ENCODE assay signal across 22 mouse cellular contexts in the genomic region with DNA sequence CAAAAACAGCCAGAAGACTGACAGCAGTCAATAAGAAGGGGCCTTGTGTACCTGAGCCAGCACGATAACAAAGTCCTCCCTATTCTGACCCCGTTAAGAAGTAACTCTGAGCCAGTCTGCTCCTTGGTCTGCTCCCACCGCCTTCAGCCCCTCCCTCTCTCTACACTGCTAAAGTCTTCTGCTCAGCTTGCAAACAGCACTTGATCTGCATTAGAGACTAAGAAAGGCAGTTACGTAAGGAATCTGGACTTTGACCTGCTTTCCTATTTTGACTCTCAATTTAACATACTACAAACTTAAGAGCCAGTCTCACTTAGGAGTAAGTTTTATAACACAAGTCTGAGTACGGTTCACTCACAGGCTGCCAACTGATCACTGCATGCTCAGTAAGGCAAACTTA. TPM values are rescaled to one million over a fixed set of nuclear protein-coding genes. Genes with fewer than 3 reads are reported as not detected.
DNase-seq lines count a peak whose midpoint lies in the region; ATAC-seq and TF ChIP-seq lines count a peak whose summit lies in the region.
"Had no signal": no experiment of that assay in that cellular context is flagged by ENCODE, and none has a peak within 500 bp of the region (broad histone marks: within the 10 kb centered on the region; RNA-seq: fewer than 3 reads in every experiment).

No protein-coding gene starts in this region.

- no peak overlapping the region for H3K4me3 ChIP-seq in lung, postnatal 0 days (ENCODE audit: low read depth, low read length)
- no peak overlapping the region for H3K4me3 ChIP-seq in kidney, adult 2 months (ENCODE audit: insufficient read depth, low read depth, low read length)
- H3K4me3 ChIP-seq in hindbrain, embryonic 12.5 days = no peak overlapping the region
- H3K4me3 ChIP-seq: embryonic facial prominence, embryonic 12.5 days; heart, embryonic 15.5 days; hindbrain, embryonic 10.5 days; limb, embryonic 13.5 days; midbrain, embryonic 12.5 days; myocyte had no signal

- no peak for TF ChIP-seq EP300 in lung, postnatal 0 days (IDR thresholded peaks at IDR 0.05)

- H3K4me1 ChIP-seq in lung, postnatal 0 days (ENCODE audit: insufficient read depth, low read depth, low read length) = no peaks in the 10 kb centered on the region
- peaks cover 4% of the 10 kb centered on the region; the same call in 1 of the 2 replicates for H3K4me1 ChIP-seq in kidney, adult 2 months (ENCODE audit: control insufficient read depth, insufficient read depth, low read length)
- no peaks in the 10 kb centered on the region for H3K4me1 ChIP-seq in hindbrain, embryonic 12.5 days
- H3K4me1 ChIP-seq: embryonic facial prominence, embryonic 12.5 days; heart, embryonic 15.5 days; hindbrain, embryonic 10.5 days; midbrain, embryonic 12.5 days had no signal

- no peak overlapping the region for H3K9ac ChIP-seq in lung, postnatal 0 days (replicated peaks; ENCODE audit: low read depth)
- no peak overlapping the region for H3K9ac ChIP-seq in hindbrain, embryonic 12.5 days
- H3K9ac ChIP-seq: embryonic facial prominence, embryonic 12.5 days; heart, embryonic 15.5 days; limb, embryonic 13.5 days; midbrain, embryonic 12.5 days had no signal

- ATAC-seq in lung, postnatal 0 days = no peak
- ATAC-seq in hindbrain, embryonic 12.5 days (ENCODE audit: low FRiP score) = no peak
- ATAC-seq: activated CD4-positive, CD25-positive, alpha-beta regulatory T cell, adult 4 months; forebrain, embryonic 16.5 days had no signal

- peaks cover 11% of the 10 kb centered on the region for H3K36me3 ChIP-seq in lung, postnatal 0 days (ENCODE audit: insufficient read depth, low read length)
- H3K36me3 ChIP-seq in kidney, adult 2 months (ENCODE audit: control insufficient read depth, insufficient read depth, low read length) = peaks cover 10% of the 10 kb centered on the region
- peaks cover 54% of the 10 kb centered on the region for H3K36me3 ChIP-seq in hindbrain, embryonic 12.5 days

- no peak overlapping the region for H3K4me2 ChIP-seq in lung, postnatal 0 days (replicated peaks; ENCODE audit: low read depth, low read length)
- no peak overlapping the region for H3K4me2 ChIP-seq in hindbrain, embryonic 12.5 days (replicated peaks)
- H3K4me2 ChIP-seq: embryonic facial prominence, embryonic 12.5 days; heart, embryonic 15.5 days; limb, embryonic 13.5 days; midbrain, embryonic 12.5 days had no signal

- no peaks in the 10 kb centered on the region for H3K9me3 ChIP-seq in lung, postnatal 0 days (ENCODE audit: low read length)
- H3K9me3 ChIP-seq in hindbrain, embryonic 12.5 days (replicated peaks) = no peaks in the 10 kb centered on the region
- H3K9me3 ChIP-seq: embryonic facial prominence, embryonic 12.5 days; heart, embryonic 15.5 days; hindbrain, embryonic 10.5 days; limb, embryonic 13.5 days; midbrain, embryonic 12.5 days had no signal

- no peaks in the 10 kb centered on the region for H3K27me3 ChIP-seq in lung, postnatal 0 days (replicated peaks; ENCODE audit: insufficient read depth, low read length)
- no peaks in the 10 kb centered on the region for H3K27me3 ChIP-seq in kidney, adult 2 months (replicated peaks; ENCODE audit: control insufficient read depth, insufficient read depth, low read length)
- no peaks in the 10 kb centered on the region for H3K27me3 ChIP-seq in hindbrain, embryonic 12.5 days
- H3K27me3 ChIP-seq: embryonic facial prominence, embryonic 12.5 days; heart, embryonic 15.5 days; limb, embryonic 13.5 days; midbrain, embryonic 12.5 days had no signal

- 73% methylated on average over 5 of the region's 5 CpGs for WGBS in lung, postnatal 0 days
- WGBS in kidney, adult 2 months = 52% methylated on average over 5 of the region's 5 CpGs
- WGBS in hindbrain, embryonic 12.5 days = 88% methylated on average over 5 of the region's 5 CpGs

- H3K27ac ChIP-seq in lung, postnatal 0 days (ENCODE audit: low read length) = no peak overlapping the region
- peak overlapping the region; percentile 99 for H3K27ac ChIP-seq in kidney, adult 2 months (ENCODE audit: insufficient read depth, low read depth, low read length)
- no peak overlapping the region for H3K27ac ChIP-seq in hindbrain, embryonic 12.5 days
- H3K27ac ChIP-seq: embryonic facial prominence, embryonic 12.5 days; heart, embryonic 15.5 days; hindbrain, embryonic 10.5 days; limb, embryonic 13.5 days; midbrain, embryonic 12.5 days had no signal

- TF ChIP-seq POLR2A in kidney, adult 2 months (IDR thresholded peaks at IDR 0.05; ENCODE audit: low read depth, low read length) = no peak

- peak; percentile 5 for DNase-seq in lung, postnatal 25 days (ENCODE audit: low spot score)
- no peak for DNase-seq in lung, postnatal 0 days (ENCODE audit: low spot score)
- DNase-seq in kidney, adult 2 months = peak; percentile 94
- DNase-seq in kidney, postnatal 25 days = peak; percentile 80 to 88
- no peak for DNase-seq in thymus, postnatal 10 days (ENCODE audit: low spot score in 2 of 2)
- no peak for DNase-seq in left cerebral cortex, adult 9 months (ENCODE audit: low spot score in 2 of 2)
- DNase-seq: adrenal gland, postnatal 25 days; B cell, adult 2 months; cerebellum, adult 8-10 months; layer of hippocampus, adult 9-11 months; lung, adult 18-20 months; spleen, adult 18-20 months; thymus, postnatal 25 days had no signal

- no peak for TF ChIP-seq CTCF in lung, postnatal 0 days (IDR thresholded peaks at IDR 0.05)
- TF ChIP-seq CTCF in kidney, adult 2 months (conservative IDR thresholded peaks at IDR 0.05; ENCODE audit: insufficient read depth, insufficient read length, low read depth, low read length) = no peak

RNA-seq across cellular contexts. Expression of gene Mmadhc, which starts 12.6 kb away (rescaled TPM):
- polyA plus RNA-seq in lung, postnatal 0 days (2015; fragmentation: Nextera tagmentation; extraction: Ambion mirVana) = 102 and 109 TPM in 2 replicates
- polyA plus RNA-seq in kidney, adult 2 months (2012; rRNA removed) = 48.4 and 58.6 TPM in 2 replicates
- 147 and 148 TPM in 2 replicates for polyA plus RNA-seq in hindbrain, embryonic 12.5 days (2016; fragmentation: Nextera tagmentation; extraction: Ambion mirVana)

Comparison
In these comparisons a context has a peak if more than half of its experiments do, and no peak if none do; other contexts are left out.
1. DNase-seq: peak in lung, postnatal 25 days (single experiment), kidney, adult 2 months (single experiment) and kidney, postnatal 25 days (2 of 2); none in lung, postnatal 0 days (single experiment), thymus, postnatal 10 days (0 of 2) and left cerebral cortex, adult 9 months (0 of 2).